Mouse (Mus musculus): ENCODE data around the gene Ube2a. TPM values are rescaled to one million over a fixed set of nuclear protein-coding genes. Genes with fewer than 3 reads are reported as not detected.
"Not testable (repeated sequence)": the region's sequence is repeated elsewhere in the genome, so short reads cannot be mapped to it uniquely, and the experiment has no call there.

Gene Ube2a
- polyA plus RNA-seq, 2 experiments, result 19.4 to 80.2 TPM

DNA sequence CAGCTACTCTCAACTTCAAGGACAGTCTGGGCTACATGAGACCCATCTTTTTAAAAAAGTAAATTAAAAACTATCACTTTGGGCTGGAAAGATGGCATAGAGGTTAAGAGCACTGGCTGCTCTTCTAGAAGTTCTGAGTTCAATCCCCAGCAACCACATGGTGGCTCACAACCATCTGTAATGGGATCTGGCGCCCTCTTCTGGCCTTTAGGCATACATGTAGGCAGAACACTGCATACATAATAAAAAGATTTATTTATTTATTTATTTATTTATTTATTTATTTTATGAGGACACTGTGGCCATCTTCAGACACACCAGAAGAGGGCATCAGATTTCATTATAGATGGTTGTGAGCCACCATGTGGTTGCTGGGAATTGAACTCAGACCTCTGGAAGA, 25.2 kb downstream of the Ube2a start:
- TF ChIP-seq CTCF (IDR thresholded peaks at IDR 0.05; ENCODE audit: low read depth), result peak; percentile 51
- not testable (repeated sequence) for H3K4me2 ChIP-seq (ENCODE audit: low read depth); H3K9me3 ChIP-seq (ENCODE audit: control insufficient read depth, low read length); H3K27ac ChIP-seq; ATAC-seq (ENCODE audit: insufficient read depth); DNase-seq (ENCODE audit: low read depth in 3 of 3, low spot score in 3 of 3); H3K9ac ChIP-seq (replicated peaks); H3K36me3 ChIP-seq (replicated peaks; ENCODE audit: control insufficient read depth, insufficient read depth, low read depth); H3K4me3 ChIP-seq (ENCODE audit: insufficient read depth in 1 of 2, low read depth in 2 of 2, low read length in 2 of 2); H3K4me1 ChIP-seq (replicated peaks; ENCODE audit: control insufficient read depth in 2 of 2, insufficient read depth in 2 of 2, low read length in 1 of 2); H3K27me3 ChIP-seq (ENCODE audit: control insufficient read depth, insufficient read depth, low read length)
- 8% methylated on average over 1 of the region's 1 CpGs for WGBS (ENCODE audit: insufficient replicate concordance)

GRCm38 (mm10) chrX:36901655-36902054, 28.0 kb downstream of the Ube2a start:
- peak overlapping the region; percentile 72 to 81; a peak in 3 of 4 replicates for H3K4me3 ChIP-seq (ENCODE audit: insufficient read depth in 1 of 2, low read depth in 2 of 2, low read length in 2 of 2)
- no peak for ATAC-seq (ENCODE audit: insufficient read depth)
- TF ChIP-seq CTCF (IDR thresholded peaks at IDR 0.05; ENCODE audit: low read depth) (no peak), EP300 (IDR thresholded peaks at IDR 0.05; ENCODE audit: low read depth) (no peak)
- H3K9me3 ChIP-seq (ENCODE audit: control insufficient read depth, low read length), result no peaks in the 10 kb centered on the region
- no peak overlapping the region for H3K27ac ChIP-seq
- H3K36me3 ChIP-seq (replicated peaks; ENCODE audit: control insufficient read depth, insufficient read depth, low read depth), result no peaks in the 10 kb centered on the region
- 24% methylated on average over 3 of the region's 3 CpGs for WGBS (ENCODE audit: insufficient replicate concordance)
- no peak overlapping the region; the same call in 1 of the 2 replicates for H3K9ac ChIP-seq (replicated peaks)
- no peaks in the 10 kb centered on the region for H3K27me3 ChIP-seq (ENCODE audit: control insufficient read depth, insufficient read depth, low read length)
- H3K4me2 ChIP-seq (ENCODE audit: low read depth), result peak overlapping the region; percentile 73
- no peak for DNase-seq (ENCODE audit: low read depth in 3 of 3, low spot score in 3 of 3)
- H3K4me1 ChIP-seq (replicated peaks; ENCODE audit: control insufficient read depth in 2 of 2, insufficient read depth in 2 of 2, low read length in 1 of 2), result peaks cover 0 to 3% of the 10 kb centered on the region in 2 experiments; a peak in 2 of 4 replicates

DNA sequence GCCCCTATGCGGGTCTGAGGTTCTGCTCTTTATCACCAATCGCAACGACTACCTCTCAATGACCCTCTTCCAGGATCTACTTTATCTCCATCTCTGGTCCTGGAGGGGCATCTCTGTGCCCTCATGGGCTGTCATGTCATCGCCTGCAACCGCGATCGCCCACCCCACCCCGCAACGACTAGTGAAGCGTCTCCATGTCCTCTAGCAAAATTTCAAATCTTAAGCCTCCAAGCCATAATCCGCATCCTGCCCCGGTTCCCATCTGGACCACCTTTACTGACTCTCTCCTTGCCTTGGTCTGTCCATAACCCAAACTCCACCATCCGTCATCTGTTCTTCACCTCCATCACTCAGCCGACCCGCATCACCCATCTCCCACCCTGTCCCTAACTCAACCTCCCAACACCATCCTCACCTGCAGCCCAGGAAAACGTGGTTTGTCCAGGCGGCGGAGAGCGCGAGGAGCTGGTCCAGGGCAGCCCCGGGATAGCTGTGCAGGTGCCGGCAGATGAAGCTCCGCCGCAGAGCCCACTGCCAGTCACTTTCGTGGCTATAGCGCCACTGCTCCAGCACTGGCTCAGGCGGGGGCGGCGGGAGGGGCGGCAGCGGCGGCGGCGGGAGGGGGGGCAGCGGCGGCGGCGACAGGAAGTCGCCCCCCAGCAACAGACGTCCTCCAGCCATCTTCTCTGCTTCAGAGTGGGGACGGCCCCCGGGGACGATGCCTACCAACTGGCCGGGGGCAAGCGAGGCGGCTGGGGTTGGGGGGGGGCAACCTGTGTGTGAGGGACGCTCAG, 28.8 kb downstream of the Ube2a start, which contains the start of gene Nkrf:
Nkrf (minus strand) TSS at position 579 of the 794 bp plus-strand sequence.
- Histone ChIP-seq H3K27me3 (ENCODE audit: control insufficient read depth, insufficient read depth, low read length) (no peaks in the 10 kb centered on the region), H3K27ac (no peak within 1 kb of the TSS), H3K9me3 (ENCODE audit: control insufficient read depth, low read length) (no peaks in the 10 kb centered on the region), H3K36me3 (replicated peaks; ENCODE audit: control insufficient read depth, insufficient read depth, low read depth) (no peaks in the 10 kb centered on the region), H3K9ac (replicated peaks) (peak within 1 kb of the TSS; percentile 73), H3K4me1 (replicated peaks; ENCODE audit: control insufficient read depth in 2 of 2, insufficient read depth in 2 of 2, low read length in 1 of 2) (peaks cover 0 to 3% of the 10 kb centered on the region in 2 experiments; a peak in 2 of 4 replicates), H3K4me3 (ENCODE audit: insufficient read depth in 1 of 2, low read depth in 2 of 2, low read length in 2 of 2) (peak within 1 kb of the TSS; percentile 72 to 81), H3K4me2 (ENCODE audit: low read depth) (peak within 1 kb of the TSS; percentile 73)
- 15% methylated on average over 31 of the region's 47 CpGs for WGBS (ENCODE audit: insufficient replicate concordance)
- ATAC-seq (ENCODE audit: insufficient read depth) (peak; percentile 56), DNase-seq (ENCODE audit: low read depth in 3 of 3, low spot score in 3 of 3) (no peak)
- TF ChIP-seq CTCF (IDR thresholded peaks at IDR 0.05; ENCODE audit: low read depth), result 0 out of 2 replicates have a peak, but pooled peaks have one; percentile 2
- no peak for TF ChIP-seq EP300 (IDR thresholded peaks at IDR 0.05; ENCODE audit: low read depth)

DNA sequence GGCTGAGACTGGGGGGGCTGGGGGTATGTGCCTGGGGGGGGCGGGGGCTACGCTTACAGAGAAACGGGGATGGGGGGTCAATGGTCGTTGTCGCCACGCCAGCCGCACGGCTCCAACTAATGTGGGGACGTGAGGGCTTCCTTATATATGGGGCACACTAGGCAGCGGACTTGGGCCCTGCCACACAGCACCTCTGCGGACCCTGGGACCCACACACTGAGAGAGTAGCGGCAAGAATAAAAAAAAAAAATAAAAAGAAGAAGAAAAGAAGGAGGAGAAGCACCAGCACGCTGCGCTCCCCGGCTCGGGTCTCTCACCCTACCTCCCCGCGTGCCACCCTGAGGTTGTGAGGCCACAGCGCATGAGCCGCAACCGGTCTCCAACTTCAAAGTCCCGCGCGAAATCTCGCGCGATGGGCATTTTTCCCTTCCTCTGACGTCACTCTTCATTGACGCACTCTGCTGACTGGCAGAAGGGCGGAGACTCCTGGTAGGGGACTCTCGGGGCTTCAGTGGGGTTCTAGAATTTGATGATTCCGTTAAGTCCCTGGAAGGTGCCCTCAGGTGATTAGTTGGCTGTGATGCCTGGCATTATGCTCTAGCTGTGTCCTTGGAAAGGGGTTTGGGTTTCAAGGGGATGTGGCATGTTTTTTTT, 29.5 kb downstream of the Ube2a start:
- H3K9ac ChIP-seq (replicated peaks), result peak overlapping the region; percentile 73
- peak overlapping the region; percentile 73 for H3K4me2 ChIP-seq (ENCODE audit: low read depth)
- H3K4me3 ChIP-seq (ENCODE audit: insufficient read depth in 1 of 2, low read depth in 2 of 2, low read length in 2 of 2), result peak overlapping the region; percentile 72 to 81
- ATAC-seq (ENCODE audit: insufficient read depth), result peak; percentile 87
- TF ChIP-seq EP300 (IDR thresholded peaks at IDR 0.05; ENCODE audit: low read depth), result peak; percentile 52
- TF ChIP-seq CTCF (IDR thresholded peaks at IDR 0.05; ENCODE audit: low read depth), result no peak
- peak; percentile 81 to 84 (median 83) for DNase-seq (ENCODE audit: low read depth in 3 of 3, low spot score in 3 of 3)
- no peaks in the 10 kb centered on the region for H3K36me3 ChIP-seq (replicated peaks; ENCODE audit: control insufficient read depth, insufficient read depth, low read depth)
- no peaks in the 10 kb centered on the region for H3K27me3 ChIP-seq (ENCODE audit: control insufficient read depth, insufficient read depth, low read length)
- H3K9me3 ChIP-seq (ENCODE audit: control insufficient read depth, low read length), result no peaks in the 10 kb centered on the region
- H3K4me1 ChIP-seq (replicated peaks; ENCODE audit: control insufficient read depth in 2 of 2, insufficient read depth in 2 of 2, low read length in 1 of 2), result peaks cover 0 to 3% of the 10 kb centered on the region in 2 experiments; a peak in 2 of 4 replicates
- H3K27ac ChIP-seq, result no peak overlapping the region
- WGBS (ENCODE audit: insufficient replicate concordance), result 14% methylated on average over 29 of the region's 32 CpGs

GRCm38 (mm10) chrX:36906539-36906938, 32.8 kb downstream of the Ube2a start:
- Histone ChIP-seq H3K9ac (replicated peaks) (no peak overlapping the region), H3K4me1 (replicated peaks; ENCODE audit: control insufficient read depth in 2 of 2, insufficient read depth in 2 of 2, low read length in 1 of 2) (peaks cover 0 to 3% of the 10 kb centered on the region in 2 experiments; a peak in 2 of 4 replicates), H3K27me3 (ENCODE audit: control insufficient read depth, insufficient read depth, low read length) (no peaks in the 10 kb centered on the region), H3K36me3 (replicated peaks; ENCODE audit: control insufficient read depth, insufficient read depth, low read depth) (no peaks in the 10 kb centered on the region), H3K9me3 (ENCODE audit: control insufficient read depth, low read length) (no peaks in the 10 kb centered on the region), H3K27ac (no peak overlapping the region), H3K4me2 (ENCODE audit: low read depth) (no peak overlapping the region), H3K4me3 (ENCODE audit: insufficient read depth in 1 of 2, low read depth in 2 of 2, low read length in 2 of 2) (no peak overlapping the region)
- ATAC-seq (ENCODE audit: insufficient read depth) (no peak), DNase-seq (ENCODE audit: low read depth in 3 of 3, low spot score in 3 of 3) (no peak)
- no peak for TF ChIP-seq EP300 (IDR thresholded peaks at IDR 0.05; ENCODE audit: low read depth)
- 20% methylated on average over 5 of the region's 5 CpGs for WGBS (ENCODE audit: insufficient replicate concordance)
